Mouse (Mus musculus): ENCODE data around the gene Kat6b.
"Not testable (repeated sequence)": the region's sequence is repeated elsewhere in the genome, so short reads cannot be mapped to it uniquely, and the experiment has no call there.

Gene Kat6b

GRCm38 (mm10) chr14:21481231-21481630 lies at the start of gene Kat6b:
TSS of gene Kat6b (plus strand) at chr14:21481434.
- DNase-seq (ENCODE audit: low spot score in 2 of 2), result no peak

GRCm38 (mm10) chr14:21433415-21433814 lies 47.8 kb upstream of the Kat6b start:
- DNase-seq (ENCODE audit: low spot score in 2 of 2), result no peak

GRCm38 (mm10) chr14:21433995-21434394 lies 47.2 kb upstream of the Kat6b start:
- DNase-seq (ENCODE audit: low spot score in 2 of 2), result no peak

DNA sequence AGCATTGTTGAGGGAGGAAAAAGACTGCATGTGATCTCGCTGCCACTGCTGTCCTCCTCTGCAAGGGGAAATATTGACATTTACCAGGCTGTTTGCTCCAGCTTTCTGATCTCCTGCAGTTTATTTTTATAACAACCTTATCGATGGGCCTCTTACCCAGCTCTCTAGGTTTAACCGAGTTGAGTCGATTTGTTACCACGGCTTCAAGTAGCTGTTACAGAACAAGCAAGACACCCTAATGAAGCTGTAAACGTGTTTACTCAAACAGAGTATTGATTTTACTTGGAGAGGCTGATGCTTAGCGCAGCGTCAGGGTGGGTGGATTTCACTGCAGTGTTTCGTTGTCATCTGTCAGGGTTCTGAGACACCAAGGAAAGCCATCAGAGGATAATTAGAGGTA lies 46.5 kb upstream of the Kat6b start:
- DNase-seq (ENCODE audit: low spot score in 2 of 2), result no peak

DNA sequence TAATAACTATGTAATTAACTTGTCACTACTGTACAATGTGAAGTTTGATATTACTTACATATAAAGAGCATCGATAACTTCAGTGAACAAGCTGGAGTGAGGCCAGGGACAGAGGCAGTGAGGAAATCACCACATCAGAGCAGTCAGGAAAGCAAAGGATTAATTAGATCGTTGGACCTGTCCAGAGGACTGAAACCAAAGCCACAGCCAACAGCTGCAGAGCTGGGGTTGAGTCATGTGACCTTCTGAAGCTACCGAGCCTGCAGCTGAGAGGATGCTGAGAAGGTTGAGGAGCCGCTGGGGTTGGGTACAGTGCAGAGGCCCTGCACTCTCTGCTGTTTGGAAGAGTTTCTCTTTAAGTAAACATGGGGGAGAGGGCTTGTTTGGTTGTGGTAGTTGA lies 41.4 kb upstream of the Kat6b start:
- no peak for DNase-seq (ENCODE audit: low spot score in 2 of 2)

- no peak for DNase-seq (ENCODE audit: low spot score in 2 of 2)
Measured at GRCm38 (mm10) chr14:21440526-21440925, 40.7 kb upstream of the Kat6b start.

- DNase-seq (ENCODE audit: low spot score in 2 of 2), result no peak
Measured at GRCm38 (mm10) chr14:21441772-21442533, 39.3 kb upstream of the Kat6b start.

DNA sequence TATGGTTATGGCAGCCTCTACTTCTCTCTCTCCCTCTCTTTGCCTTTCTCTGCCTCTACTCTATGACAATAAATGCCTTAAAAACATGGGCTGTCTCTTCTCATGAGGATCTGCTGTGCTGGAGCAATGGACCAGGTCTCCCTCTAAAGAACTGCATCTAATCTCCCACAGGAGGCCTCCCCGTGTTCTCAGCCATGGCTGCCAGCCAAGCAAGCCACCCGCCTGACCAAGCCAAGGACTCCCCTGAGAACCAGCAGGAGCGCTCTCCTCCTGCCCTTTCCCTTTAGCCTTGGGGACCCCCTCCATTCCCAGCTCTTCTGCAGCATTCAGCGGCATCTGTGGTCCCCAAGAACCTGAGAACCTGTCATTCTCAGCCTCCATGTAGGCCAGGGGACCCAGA lies 28.7 kb upstream of the Kat6b start:
- DNase-seq (ENCODE audit: low spot score in 2 of 2), result no peak

GRCm38 (mm10) chr14:21453896-21454295 lies 27.3 kb upstream of the Kat6b start:
- no peak for DNase-seq (ENCODE audit: low spot score in 2 of 2)

GRCm38 (mm10) chr14:21455654-21456350 lies 25.4 kb upstream of the Kat6b start:
- DNase-seq (ENCODE audit: low spot score in 2 of 2), result no peak

GRCm38 (mm10) chr14:21456526-21456925 lies 24.7 kb upstream of the Kat6b start:
- no peak for DNase-seq (ENCODE audit: low spot score in 2 of 2)

DNA sequence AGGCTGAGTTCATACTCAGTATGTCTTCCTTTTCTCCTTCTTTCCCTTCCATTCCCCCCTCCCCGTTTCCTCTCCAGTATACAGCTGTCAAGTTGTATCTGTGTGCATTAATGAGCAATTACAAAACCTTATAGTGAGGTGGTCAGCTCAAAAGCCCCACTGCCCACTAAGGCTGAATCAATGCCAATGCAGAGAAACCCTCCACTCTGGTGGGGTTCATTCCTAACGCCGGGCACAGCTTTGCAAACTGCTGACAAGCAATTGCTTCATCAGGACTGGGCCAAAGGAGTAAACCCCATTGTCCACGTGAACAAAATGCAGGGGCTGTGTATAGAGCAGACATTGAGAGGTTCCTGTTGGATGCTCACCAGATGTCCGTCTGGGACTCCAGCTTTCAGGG lies 23.4 kb upstream of the Kat6b start:
- DNase-seq (ENCODE audit: low spot score in 2 of 2), result no peak

DNA sequence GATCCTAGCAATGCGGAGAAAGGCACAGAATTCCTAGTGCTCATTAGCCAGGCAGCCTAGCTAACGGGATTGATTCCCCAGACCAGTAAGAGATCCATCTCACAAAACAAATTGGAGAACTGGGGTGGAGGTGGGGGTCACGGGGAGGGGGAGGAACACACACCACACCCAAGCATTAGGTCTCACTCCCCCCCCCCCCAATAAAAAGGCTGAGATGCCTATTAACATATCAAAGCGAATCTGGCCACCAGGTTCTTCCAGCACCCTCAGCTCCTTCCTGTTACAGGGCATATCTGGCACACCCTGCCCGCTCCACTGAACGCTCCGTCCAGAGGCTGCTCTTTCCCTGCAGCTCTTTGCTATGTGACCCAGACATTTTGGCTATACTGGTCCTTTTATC lies 22.5 kb upstream of the Kat6b start:
- DNase-seq (ENCODE audit: low spot score in 2 of 2), result no peak

DNA sequence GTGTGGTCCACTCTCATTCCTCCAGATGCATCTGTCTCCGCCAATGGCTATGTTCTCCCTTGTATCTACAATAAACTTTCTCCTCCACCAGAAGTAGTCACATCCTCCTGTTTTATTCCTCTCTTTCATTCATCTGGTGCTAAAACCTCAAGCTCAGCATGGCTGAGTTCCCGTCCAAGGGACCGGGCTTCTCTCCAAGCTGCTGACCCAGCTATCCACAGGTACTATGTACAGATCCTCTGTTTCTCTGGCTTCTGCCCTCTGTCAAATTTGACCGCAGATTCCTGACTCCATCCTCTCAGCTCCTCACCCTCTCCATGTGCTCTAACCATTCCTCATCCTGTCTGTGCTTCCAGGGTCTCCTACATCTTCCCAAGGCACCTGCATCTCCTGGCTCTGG lies 22.1 kb upstream of the Kat6b start:
- DNase-seq (ENCODE audit: low spot score in 2 of 2), result no peak

DNA sequence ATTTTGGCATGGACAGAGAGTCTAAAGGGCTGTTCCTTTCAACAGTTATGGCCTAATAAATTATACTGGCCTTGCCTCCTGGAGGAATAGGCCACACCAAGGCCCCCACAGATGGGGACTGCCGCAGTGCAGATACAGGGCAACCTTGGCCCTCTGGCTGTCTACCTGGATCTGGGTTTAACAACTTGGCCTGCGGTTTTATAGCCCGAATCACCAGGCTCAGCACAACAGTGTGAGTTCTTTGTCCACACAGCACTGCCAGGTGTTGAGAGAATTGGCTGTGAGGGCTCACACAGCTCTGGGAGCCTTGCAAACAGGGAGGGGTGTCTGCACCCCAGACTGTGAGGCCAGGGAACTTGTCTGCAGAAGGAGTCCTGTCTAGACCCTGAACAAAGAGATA lies 18.8 kb upstream of the Kat6b start:
- DNase-seq (ENCODE audit: low spot score in 2 of 2), result no peak

DNA sequence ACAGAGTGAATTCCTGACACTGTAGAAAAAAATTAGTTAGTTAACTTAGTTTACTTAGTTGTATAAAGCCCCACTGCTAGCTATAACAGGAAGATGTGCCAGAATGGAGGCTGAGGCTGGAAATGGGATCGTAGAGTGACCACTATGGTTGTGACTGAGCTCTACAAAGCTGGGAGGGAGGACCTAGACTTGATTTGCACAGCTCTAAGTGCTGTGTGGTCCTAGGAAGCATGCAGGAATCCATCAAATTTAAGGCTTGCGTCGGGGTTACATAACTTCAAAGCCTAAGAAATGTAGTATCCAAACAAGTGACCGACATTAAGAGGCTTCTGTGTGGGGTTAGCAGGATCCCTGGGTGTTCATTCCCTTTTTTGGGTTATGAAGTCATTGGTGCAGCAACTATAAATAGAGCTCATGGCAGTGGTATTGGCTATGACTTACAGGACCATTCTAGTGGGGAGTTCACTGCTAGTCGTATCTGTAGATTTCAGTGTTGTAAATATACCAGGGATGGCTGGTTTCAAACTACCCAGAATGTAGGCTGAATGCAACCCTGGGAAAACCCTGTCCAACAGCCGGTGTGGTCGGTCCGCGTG lies 18.0 kb upstream of the Kat6b start:
- DNase-seq (ENCODE audit: low spot score in 2 of 2), result no peak

GRCm38 (mm10) chr14:21470386-21470785 lies 10.8 kb upstream of the Kat6b start:
- DNase-seq (ENCODE audit: low spot score in 2 of 2), result no peak

GRCm38 (mm10) chr14:21471975-21472374 lies 9.3 kb upstream of the Kat6b start:
- DNase-seq (ENCODE audit: low spot score in 2 of 2), result no peak

DNA sequence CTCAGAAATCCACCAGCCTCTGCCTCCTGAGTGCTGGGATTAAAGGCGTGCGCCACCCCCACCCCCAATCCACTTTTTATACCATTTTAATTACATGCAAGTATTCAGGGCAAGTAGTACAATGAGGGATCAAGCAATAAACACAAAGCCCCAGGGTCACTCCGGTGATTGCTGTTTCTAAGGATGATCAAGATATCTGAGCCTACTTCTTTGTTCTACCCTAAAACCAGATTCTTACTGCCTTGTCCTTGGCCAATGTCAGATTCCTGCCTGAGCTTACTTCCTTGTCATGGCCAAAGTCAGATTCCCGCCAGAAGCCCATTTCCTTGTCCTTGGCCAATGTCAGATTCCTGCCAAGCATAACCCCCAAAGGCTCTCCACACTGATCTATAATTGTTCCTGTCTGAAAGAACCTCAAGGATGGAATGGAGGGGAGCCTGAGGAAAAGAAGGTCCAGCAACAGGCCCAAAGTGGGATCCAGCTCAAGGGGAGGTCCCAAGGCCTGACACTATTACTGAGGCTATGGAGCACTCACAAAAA lies 6.6 kb upstream of the Kat6b start:
- not testable (repeated sequence) for DNase-seq (ENCODE audit: low spot score in 2 of 2)

DNA sequence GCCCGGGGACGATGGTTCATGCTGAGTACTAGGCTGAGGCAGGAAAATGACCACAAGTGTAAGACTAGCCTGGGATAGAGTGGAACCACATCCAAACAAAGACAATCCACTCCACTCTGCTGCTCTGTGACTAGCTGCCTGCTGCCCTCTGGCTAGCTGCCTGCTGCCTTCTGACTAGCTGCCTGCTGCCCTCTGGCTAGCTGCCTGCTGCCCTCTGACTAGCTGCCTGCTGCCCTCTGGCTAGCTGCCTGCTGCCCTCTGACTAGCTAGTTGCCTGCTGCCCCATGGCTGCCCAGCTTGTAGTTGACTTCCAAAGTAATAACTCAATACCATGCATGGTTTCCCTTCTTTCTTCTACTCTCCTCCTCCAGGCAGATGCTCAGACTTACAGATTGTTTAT lies 4.1 kb upstream of the Kat6b start:
- no peak for DNase-seq (ENCODE audit: low spot score in 2 of 2)

DNA sequence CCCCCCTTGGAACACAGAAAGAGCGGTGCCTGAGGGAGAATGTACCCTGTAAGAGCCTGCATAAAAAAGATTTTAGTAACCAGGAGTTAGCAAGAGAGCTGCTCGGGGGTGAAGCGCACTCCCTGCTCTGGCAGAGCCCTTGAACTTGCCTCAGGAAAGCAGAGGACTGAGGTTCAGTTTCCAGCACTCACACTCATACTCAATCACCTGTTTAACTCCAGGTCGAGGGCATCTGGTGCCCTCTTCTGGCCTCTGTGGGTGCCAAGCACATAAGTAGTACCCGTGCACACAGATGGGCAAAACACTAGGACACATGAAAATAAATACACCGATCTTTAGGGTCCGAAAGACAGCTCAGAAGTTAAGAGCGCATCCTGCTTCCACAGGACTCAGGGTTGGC lies 1.7 kb upstream of the Kat6b start:
- no peak for DNase-seq (ENCODE audit: low spot score in 2 of 2)

GRCm38 (mm10) chr14:21480191-21480590 lies 1.0 kb upstream of the Kat6b start:
- DNase-seq (ENCODE audit: low spot score in 2 of 2), result no peak

DNA sequence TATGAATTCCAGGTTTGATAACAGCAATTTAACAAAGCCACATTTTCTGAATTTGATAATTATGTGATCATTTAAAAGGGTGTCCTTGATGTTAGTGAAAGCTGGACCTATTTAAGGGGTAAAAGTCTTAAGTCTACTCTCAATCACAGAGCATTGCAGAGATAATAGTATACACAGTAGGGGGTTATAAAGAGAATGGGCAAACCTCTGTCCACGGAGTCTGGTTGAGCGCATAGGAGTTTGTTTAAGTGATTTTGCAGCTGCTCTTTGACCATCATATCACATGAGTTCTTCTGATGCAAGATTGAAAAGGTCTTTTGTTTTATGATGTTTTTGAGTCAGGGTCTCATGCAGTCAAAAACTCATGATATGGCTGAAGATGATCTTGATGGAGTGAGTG lies 3.0 kb downstream of the Kat6b start:
- no peak for DNase-seq (ENCODE audit: low spot score in 2 of 2)

Measured in urinary bladder, postnatal 4 days (tissue).